10 mouse cellular contexts compared by ENCODE assay signal in genomic region chr5:79558491-79558890, GRCm38 (mm10).
"Had no signal": no experiment of that assay in that cellular context is flagged by ENCODE, and none has a peak within 500 bp of the region (broad histone marks: within the 10 kb centered on the region; RNA-seq: fewer than 3 reads in every experiment).

No protein-coding gene starts in this region.

- ATAC-seq: lung, postnatal 0 days; midbrain, embryonic 13.5 days; midbrain, embryonic 15.5 days had no signal

- DNase-seq: lung, adult 2 months; lung, postnatal 14 days; lung, postnatal 36 days; right cerebral cortex, postnatal 14 days; thymus, adult 2 months; thymus, postnatal 25 days; thymus, postnatal 4 days had no signal
